Mouse (Mus musculus) lung, postnatal 0 days (tissue): Measurements from ENCODE around the gene Mamld1.

Experiments used
- CTCF ChIP-seq: IDR thresholded peaks from 2 replicates; pipeline ENCODE4 v1.5.1; 2016; ENCODE audit warnings: antibody characterized with exemption, mild to moderate bottlenecking
- EP300 ChIP-seq: IDR thresholded peaks from 2 replicates; pipeline ENCODE4 v1.6.1; 2016; ENCODE audit warnings: antibody characterized with exemption, mild to moderate bottlenecking, control low read depth

DNA sequence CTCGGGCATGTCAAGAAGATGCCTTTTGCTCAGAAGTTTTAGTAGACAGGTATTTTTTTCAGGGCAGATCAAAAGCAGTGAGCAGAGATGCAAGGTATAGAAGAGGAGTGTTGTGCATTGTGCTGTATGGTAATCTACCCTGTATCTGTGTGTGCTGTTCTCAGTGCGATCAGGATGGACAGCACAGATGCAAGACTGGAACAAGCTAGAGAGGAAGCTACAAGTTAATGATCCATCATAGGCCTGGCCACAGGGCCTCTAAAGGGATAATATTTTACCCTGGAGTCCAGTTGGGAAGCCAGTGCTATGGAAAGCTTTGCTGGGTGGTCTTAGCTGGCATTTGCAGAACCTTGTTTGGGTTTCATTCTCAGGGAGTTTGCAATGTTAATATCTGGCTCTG, 6.9 kb downstream of the Mamld1 start:
- TF ChIP-seq CTCF, result no peak
- TF ChIP-seq EP300, result no peak
